Mouse (Mus musculus) embryonic fibroblast, embryonic 13.5 days (primary cell): ENCODE results near the gene Kif6. TPM values are rescaled to one million over a fixed set of nuclear protein-coding genes. Genes with fewer than 3 reads are reported as not detected.
A peak's percentile ranks its signal among the peaks of the same experiment; 100 is the strongest.

ENCODE experiments used
- H3K27ac ChIP-seq: 2 replicates; pipeline ENCODE4 v1.5.1; 2012; ENCODE audit warnings: low read length, control low read depth, inconsistent platforms; ENCODE audit not compliant: insufficient read depth
- H3K4me1 ChIP-seq: 2 replicates; pipeline ENCODE4 v1.6.1; 2011; ENCODE audit warnings: low read length; ENCODE audit not compliant: control insufficient read depth, insufficient read depth
- H3K4me3 ChIP-seq: 2 replicates; pipeline ENCODE4 v1.5.1; 2011; ENCODE audit warnings: mild to moderate bottlenecking, control low read depth, low read length; ENCODE audit not compliant: insufficient read depth
- CTCF ChIP-seq: IDR thresholded peaks from 2 replicates; pipeline ENCODE4 v1.5.1; 2011; ENCODE audit warnings: mild to moderate bottlenecking, control low read depth, low read length, moderate library complexity, borderline replicate concordance; ENCODE audit not compliant: insufficient read depth
- POLR2A ChIP-seq: IDR thresholded peaks from 2 replicates; pipeline ENCODE4 v1.6.1; 2011; ENCODE audit warnings: low read depth, mild to moderate bottlenecking, control low read depth, low read length, moderate library complexity
- polyA plus RNA-seq: library from polyadenylated mRNA; stranded (reverse); fragments of >200 nt; gene quantifications from 2 replicates; pipeline ENCODE4 v1.2.4, GENCODE M21; 2011; ENCODE audit warnings: low read depth; ENCODE audit not compliant: missing spikeins, insufficient read length

Kif6 gene
- polyA plus RNA-seq, 1 experiment: 3.1 TPM

GRCm38 (mm10) chr17:49652357-49652756, 37.4 kb downstream of the Kif6 start:
- Histone ChIP-seq H3K4me1 (no peaks in the 10 kb centered on the region), H3K27ac (no peak overlapping the region), H3K4me3 (no peak overlapping the region)
- TF ChIP-seq CTCF: no peak
- no peak for TF ChIP-seq POLR2A

DNA sequence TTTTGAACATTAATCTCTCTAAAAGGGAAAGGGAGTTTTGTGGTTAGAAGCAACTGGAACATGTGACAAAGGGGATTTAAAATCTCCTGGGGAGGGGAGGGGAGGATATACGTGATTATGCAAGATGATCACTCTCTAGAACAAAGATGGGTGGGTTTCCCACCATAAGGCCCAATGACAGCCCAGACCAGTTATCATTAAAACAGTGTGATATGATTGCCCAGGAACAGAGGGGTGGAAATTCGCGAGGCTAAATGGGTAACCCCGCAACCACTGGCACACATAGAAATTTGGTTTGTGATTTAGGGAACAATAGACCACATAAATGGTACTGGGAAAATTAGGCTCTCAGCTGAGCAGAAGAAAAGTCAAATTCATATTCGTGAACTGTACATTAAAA, 37.9 kb downstream of the Kif6 start:
- Histone ChIP-seq H3K27ac (no peak overlapping the region), H3K4me3 (no peak overlapping the region), H3K4me1 (no peaks in the 10 kb centered on the region)
- TF ChIP-seq POLR2A (no peak), CTCF (no peak)

DNA sequence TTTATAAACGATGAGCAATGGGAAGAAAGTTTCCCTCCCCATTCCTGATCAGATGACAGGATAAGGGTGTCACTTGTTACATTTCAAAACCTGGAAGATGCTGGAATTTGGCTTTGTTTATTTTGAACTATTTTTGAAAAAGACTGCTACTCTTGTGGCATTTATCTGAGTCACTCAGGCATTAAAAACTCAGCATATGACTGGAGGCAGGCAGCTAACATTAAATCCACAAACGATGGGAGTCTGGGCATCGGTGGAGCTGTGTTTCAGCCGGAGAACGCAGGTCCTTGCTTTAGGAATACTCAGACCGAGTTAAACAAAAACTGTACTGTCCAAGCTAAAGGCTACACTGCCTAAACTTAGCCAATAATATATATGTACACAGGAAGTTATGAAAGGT, 46.7 kb downstream of the Kif6 start:
- no peak overlapping the region for H3K4me3 ChIP-seq
- no peak for TF ChIP-seq CTCF
- TF ChIP-seq POLR2A: no peak
- peaks cover 6% of the 10 kb centered on the region for H3K4me1 ChIP-seq
- H3K27ac ChIP-seq: peak overlapping the region; percentile 65; the same call in 1 of the 2 replicates

- no peak for TF ChIP-seq CTCF
- no peak for TF ChIP-seq POLR2A
- H3K27ac ChIP-seq: no peak overlapping the region
- no peaks in the 10 kb centered on the region for H3K4me1 ChIP-seq
- H3K4me3 ChIP-seq: no peak overlapping the region
These were observed 51.8 kb downstream of the Kif6 start for GRCm38 (mm10) chr17:49666728-49667127.

- TF ChIP-seq CTCF (no peak), POLR2A (no peak)
- Histone ChIP-seq H3K4me1 (peaks cover 4% of the 10 kb centered on the region), H3K4me3 (no peak overlapping the region), H3K27ac (no peak overlapping the region)
These were observed 53.4 kb downstream of the Kif6 start for GRCm38 (mm10) chr17:49668296-49668695.

GRCm38 (mm10) chr17:49671921-49672339, 57.0 kb downstream of the Kif6 start:
- Histone ChIP-seq H3K4me1 (peaks cover 4% of the 10 kb centered on the region), H3K4me3 (no peak overlapping the region), H3K27ac (0 out of 2 replicates have a peak overlapping the region, but pooled peaks have one; percentile 12)
- TF ChIP-seq CTCF (no peak), POLR2A (no peak)

DNA sequence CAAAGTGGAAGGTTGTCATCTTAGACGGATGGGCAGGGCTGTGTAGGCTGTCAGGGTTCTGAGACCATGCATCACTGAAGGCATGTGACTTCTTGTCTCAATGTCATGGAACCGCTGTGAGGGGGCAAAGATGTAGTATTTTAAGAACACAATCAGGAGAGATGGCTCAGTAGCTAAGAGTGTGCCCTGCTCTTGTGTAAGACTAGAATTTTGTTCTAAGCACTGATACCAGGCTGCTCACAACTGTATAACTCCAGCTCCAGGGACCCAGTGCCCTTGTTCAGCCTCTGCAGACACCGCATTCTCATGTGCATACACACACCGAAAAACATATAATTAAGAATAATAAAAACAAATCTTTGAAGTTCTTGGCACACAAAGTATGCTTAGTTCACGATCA, 57.5 kb downstream of the Kif6 start:
- Histone ChIP-seq H3K27ac (no peak overlapping the region), H3K4me3 (no peak overlapping the region), H3K4me1 (peaks cover 4% of the 10 kb centered on the region)
- TF ChIP-seq POLR2A (no peak), CTCF (no peak)

DNA sequence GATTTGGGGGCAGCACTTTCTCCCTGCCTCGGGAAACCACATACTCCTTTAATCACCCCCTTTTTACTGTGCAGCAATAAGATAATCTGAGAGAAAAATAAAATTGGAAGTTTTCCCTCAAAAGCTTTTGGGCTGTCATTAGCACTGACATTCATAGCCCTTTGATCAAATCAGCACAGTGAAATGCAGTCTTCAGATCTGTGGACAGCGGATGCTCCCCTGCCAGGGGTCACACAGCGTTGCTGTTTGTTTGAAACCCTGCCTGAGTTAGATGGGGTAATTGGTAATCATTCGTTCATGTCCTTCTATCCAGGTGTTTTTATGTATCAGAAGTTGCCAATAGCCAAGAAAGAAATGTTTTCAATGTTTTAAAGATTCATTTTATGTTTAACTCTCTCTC, 60.7 kb downstream of the Kif6 start:
- Histone ChIP-seq H3K4me1 (peaks cover 4% of the 10 kb centered on the region), H3K27ac (no peak overlapping the region), H3K4me3 (no peak overlapping the region)
- TF ChIP-seq POLR2A: no peak

GRCm38 (mm10) chr17:49681410-49681809, 66.5 kb downstream of the Kif6 start:
- H3K27ac ChIP-seq: no peak overlapping the region
- H3K4me1 ChIP-seq: no peaks in the 10 kb centered on the region
- no peak overlapping the region for H3K4me3 ChIP-seq
- no peak for TF ChIP-seq CTCF
- TF ChIP-seq POLR2A: no peak

- Histone ChIP-seq H3K27ac (no peak overlapping the region), H3K4me1 (no peaks in the 10 kb centered on the region), H3K4me3 (no peak overlapping the region)
- TF ChIP-seq CTCF (no peak), POLR2A (no peak)
These were observed 69.2 kb downstream of the Kif6 start for GRCm38 (mm10) chr17:49684146-49684545.
